23 mouse cellular contexts compared by ENCODE assay signal in the genomic region with DNA sequence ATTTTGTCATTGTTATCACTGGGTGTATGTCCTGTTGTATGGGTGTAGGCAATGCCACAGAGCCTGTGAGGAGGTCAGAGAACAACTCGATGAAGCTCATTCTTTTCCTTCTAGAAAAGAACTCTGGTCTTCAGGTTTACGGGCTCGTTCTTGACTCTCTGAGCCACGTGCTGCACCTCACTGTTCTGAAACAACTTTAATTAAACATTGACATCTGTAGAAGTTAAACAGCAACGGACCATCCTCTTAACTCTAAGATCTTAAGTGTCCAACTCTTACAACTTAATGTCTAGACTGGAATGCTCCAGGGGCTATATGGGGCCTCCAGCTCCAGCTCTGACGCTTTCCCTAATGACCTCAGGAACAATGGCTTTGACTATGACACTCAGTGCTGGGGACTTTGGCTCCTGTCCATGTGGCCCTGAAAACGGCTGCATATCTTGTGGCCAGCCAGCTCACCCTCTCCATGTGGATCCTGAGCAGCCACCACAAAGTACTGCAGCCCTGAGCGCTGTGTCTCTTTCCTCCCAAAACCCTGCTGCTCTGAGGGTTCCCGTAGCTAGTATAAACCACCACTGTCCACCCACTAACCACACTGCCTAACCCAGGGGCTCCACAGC.
A peak's percentile ranks its signal among the peaks of the same experiment; 100 is the strongest.
DNase-seq lines count a peak whose midpoint lies in the region; ATAC-seq and TF ChIP-seq lines count a peak whose summit lies in the region.
"Had no signal": no experiment of that assay in that cellular context is flagged by ENCODE, and none has a peak within 500 bp of the region (broad histone marks: within the 10 kb centered on the region; RNA-seq: fewer than 3 reads in every experiment).

No protein-coding gene starts in this region.

- no peaks in the 10 kb centered on the region for H3K4me1 ChIP-seq in hindbrain, embryonic 14.5 days (replicated peaks; ENCODE audit: control insufficient read depth, insufficient read depth, low read length)
- H3K4me1 ChIP-seq in hindbrain, embryonic 16.5 days (ENCODE audit: control insufficient read depth, insufficient read depth, low read depth, low read length): no peaks in the 10 kb centered on the region
- peaks cover 15% of the 10 kb centered on the region for H3K4me1 ChIP-seq in lung, embryonic 14.5 days (ENCODE audit: insufficient read depth)
- no peaks in the 10 kb centered on the region for H3K4me1 ChIP-seq in intestine, postnatal 0 days (replicated peaks; ENCODE audit: control insufficient read depth, insufficient read depth, low read length)
- peaks cover 34% of the 10 kb centered on the region for H3K4me1 ChIP-seq in kidney, embryonic 16.5 days (ENCODE audit: insufficient read depth, low read length)
- H3K4me1 ChIP-seq in forebrain, postnatal 0 days (ENCODE audit: insufficient read depth): 0 out of 2 replicates have a peak, but pooled peaks cover 3% of the 10 kb centered on the region

- TF ChIP-seq CTCF in lung, embryonic 14.5 days (IDR thresholded peaks at IDR 0.05; ENCODE audit: low read depth): no peak
- no peak for TF ChIP-seq CTCF in intestine, postnatal 0 days (IDR thresholded peaks at IDR 0.05; ENCODE audit: low read depth)
- TF ChIP-seq CTCF in forebrain, postnatal 0 days (IDR thresholded peaks at IDR 0.05; ENCODE audit: low read depth): no peak

- 0 out of 2 replicates have a peak, but pooled peaks have one; percentile 32 for ATAC-seq in hindbrain, embryonic 14.5 days (ENCODE audit: low FRiP score)
- no peak for ATAC-seq in hindbrain, embryonic 16.5 days
- ATAC-seq in lung, embryonic 14.5 days (ENCODE audit: insufficient read depth): peak; percentile 28; the same call in 1 of the 2 replicates
- peak; percentile 88 for ATAC-seq in intestine, postnatal 0 days
- peak; percentile 46 for ATAC-seq in kidney, embryonic 16.5 days (ENCODE audit: low FRiP score, low TSS enrichment)
- ATAC-seq in forebrain, postnatal 0 days: no peak

- no peak overlapping the region for H3K4me2 ChIP-seq in hindbrain, embryonic 14.5 days (replicated peaks)
- no peak overlapping the region for H3K4me2 ChIP-seq in hindbrain, embryonic 16.5 days (ENCODE audit: low read length)
- H3K4me2 ChIP-seq in lung, embryonic 14.5 days: no peak overlapping the region
- H3K4me2 ChIP-seq in intestine, postnatal 0 days (replicated peaks; ENCODE audit: low read depth): no peak overlapping the region
- H3K4me2 ChIP-seq in kidney, embryonic 16.5 days (replicated peaks; ENCODE audit: low read depth, low read length): no peak overlapping the region
- H3K4me2 ChIP-seq in forebrain, postnatal 0 days (ENCODE audit: low read depth): no peak overlapping the region
- H3K4me2 ChIP-seq: embryonic facial prominence, embryonic 12.5 days; limb, embryonic 15.5 days; midbrain, embryonic 12.5 days; neural tube, embryonic 15.5 days had no signal

- 83% methylated on average over 9 of the region's 9 CpGs for WGBS in hindbrain, embryonic 14.5 days
- WGBS in hindbrain, embryonic 16.5 days: 86% methylated on average over 9 of the region's 9 CpGs
- WGBS in lung, embryonic 14.5 days: 62% methylated on average over 9 of the region's 9 CpGs
- 37% methylated on average over 9 of the region's 9 CpGs for WGBS in intestine, postnatal 0 days
- 63% methylated on average over 9 of the region's 9 CpGs for WGBS in kidney, embryonic 16.5 days
- WGBS in forebrain, postnatal 0 days: 81% methylated on average over 9 of the region's 9 CpGs

- H3K27me3 ChIP-seq in hindbrain, embryonic 14.5 days (ENCODE audit: control insufficient read depth, insufficient read depth, low read length): no peaks in the 10 kb centered on the region
- no peaks in the 10 kb centered on the region for H3K27me3 ChIP-seq in hindbrain, embryonic 16.5 days (replicated peaks; ENCODE audit: control insufficient read depth, insufficient read depth, low read length)
- no peaks in the 10 kb centered on the region for H3K27me3 ChIP-seq in lung, embryonic 14.5 days (ENCODE audit: insufficient read depth, low read length)
- H3K27me3 ChIP-seq in intestine, postnatal 0 days (replicated peaks; ENCODE audit: control insufficient read depth, insufficient read depth, low read length): no peaks in the 10 kb centered on the region
- H3K27me3 ChIP-seq in kidney, embryonic 16.5 days (ENCODE audit: insufficient read depth, low read length): no peaks in the 10 kb centered on the region
- no peaks in the 10 kb centered on the region for H3K27me3 ChIP-seq in forebrain, postnatal 0 days (ENCODE audit: insufficient read depth, low read length)
- H3K27me3 ChIP-seq: embryonic facial prominence, embryonic 12.5 days; limb, embryonic 15.5 days; midbrain, embryonic 12.5 days; neural tube, embryonic 15.5 days had no signal

- H3K9ac ChIP-seq in hindbrain, embryonic 14.5 days: no peak overlapping the region
- H3K9ac ChIP-seq in hindbrain, embryonic 16.5 days (ENCODE audit: low read depth, low read length): no peak overlapping the region
- no peak overlapping the region for H3K9ac ChIP-seq in lung, embryonic 14.5 days
- no peak overlapping the region for H3K9ac ChIP-seq in intestine, postnatal 0 days (ENCODE audit: low read depth, low read length)
- no peak overlapping the region for H3K9ac ChIP-seq in kidney, embryonic 16.5 days (replicated peaks; ENCODE audit: low read length)
- H3K9ac ChIP-seq in forebrain, postnatal 0 days: no peak overlapping the region
- H3K9ac ChIP-seq: embryonic facial prominence, embryonic 12.5 days; limb, embryonic 15.5 days; liver, embryonic 14.5 days; midbrain, embryonic 12.5 days; neural tube, embryonic 15.5 days had no signal

- H3K36me3 ChIP-seq in hindbrain, embryonic 14.5 days (replicated peaks; ENCODE audit: control insufficient read depth, insufficient read depth): 0 out of 2 replicates have a peak, but pooled peaks cover 3% of the 10 kb centered on the region
- H3K36me3 ChIP-seq in hindbrain, embryonic 16.5 days (ENCODE audit: control insufficient read depth, insufficient read depth, low read length): no peaks in the 10 kb centered on the region
- H3K36me3 ChIP-seq in lung, embryonic 14.5 days (ENCODE audit: insufficient read depth): no peaks in the 10 kb centered on the region
- no peaks in the 10 kb centered on the region for H3K36me3 ChIP-seq in intestine, postnatal 0 days (ENCODE audit: control insufficient read depth, insufficient read depth)
- H3K36me3 ChIP-seq in kidney, embryonic 16.5 days (ENCODE audit: insufficient read depth, low read length): no peaks in the 10 kb centered on the region
- 0 out of 2 replicates have a peak, but pooled peaks cover 4% of the 10 kb centered on the region for H3K36me3 ChIP-seq in forebrain, postnatal 0 days (ENCODE audit: insufficient read depth)
- H3K36me3 ChIP-seq: embryonic facial prominence, embryonic 12.5 days; hindbrain, embryonic 10.5 days; limb, embryonic 15.5 days; midbrain, embryonic 12.5 days; neural tube, embryonic 15.5 days had no signal

- no peak overlapping the region for H3K4me3 ChIP-seq in hindbrain, embryonic 14.5 days (replicated peaks; ENCODE audit: low read length)
- H3K4me3 ChIP-seq in hindbrain, embryonic 16.5 days (ENCODE audit: low read length): no peak overlapping the region
- no peak overlapping the region for H3K4me3 ChIP-seq in lung, embryonic 14.5 days (ENCODE audit: low read depth, low read length)
- H3K4me3 ChIP-seq in intestine, postnatal 0 days (ENCODE audit: low read depth, low read length): no peak overlapping the region
- no peak overlapping the region for H3K4me3 ChIP-seq in kidney, embryonic 16.5 days (ENCODE audit: low read length)
- no peak overlapping the region for H3K4me3 ChIP-seq in forebrain, postnatal 0 days (ENCODE audit: low read depth, low read length)
- H3K4me3 ChIP-seq: embryonic facial prominence, embryonic 12.5 days; heart, adult 2 months; hindbrain, embryonic 10.5 days; left cerebral cortex, adult 2 months; limb, embryonic 15.5 days; midbrain, embryonic 12.5 days; neural tube, embryonic 15.5 days had no signal

- DNase-seq in hindbrain, embryonic 14.5 days (ENCODE audit: low spot score): no peak
- DNase-seq in lung, embryonic 14.5 days: peak; percentile 51
- DNase-seq in lung, postnatal 25 days (ENCODE audit: low spot score): no peak
- no peak for DNase-seq in forebrain, postnatal 0 days
- DNase-seq: cerebellum, adult 2 months; cerebellum, postnatal 25 days; gastrocnemius, postnatal 25 days; heart, adult 2 months; heart, postnatal 10 days; left cerebral cortex, postnatal 4 days; lung, postnatal 14 days; thymus, adult 18-20 months; thymus, postnatal 36 days had no signal

- H3K27ac ChIP-seq in hindbrain, embryonic 14.5 days: no peak overlapping the region
- no peak overlapping the region for H3K27ac ChIP-seq in hindbrain, embryonic 16.5 days (ENCODE audit: low read depth, low read length)
- no peak overlapping the region for H3K27ac ChIP-seq in lung, embryonic 14.5 days (ENCODE audit: low read depth)
- H3K27ac ChIP-seq in intestine, postnatal 0 days (ENCODE audit: low read depth, low read length): no peak overlapping the region
- H3K27ac ChIP-seq in kidney, embryonic 16.5 days (ENCODE audit: low read length): peak overlapping the region; percentile 13
- no peak overlapping the region for H3K27ac ChIP-seq in forebrain, postnatal 0 days (ENCODE audit: low read depth, low read length)
- H3K27ac ChIP-seq: embryonic facial prominence, embryonic 12.5 days; heart, adult 2 months; hindbrain, embryonic 10.5 days; left cerebral cortex, adult 2 months; limb, embryonic 15.5 days; liver, embryonic 14.5 days; midbrain, embryonic 12.5 days; neural tube, embryonic 15.5 days had no signal

- H3K9me3 ChIP-seq in hindbrain, embryonic 14.5 days (ENCODE audit: control insufficient read depth, low read length): no peaks in the 10 kb centered on the region
- H3K9me3 ChIP-seq in hindbrain, embryonic 16.5 days (ENCODE audit: control insufficient read depth, low read length): no peaks in the 10 kb centered on the region
- H3K9me3 ChIP-seq in lung, embryonic 14.5 days (ENCODE audit: low read depth, low read length): no peaks in the 10 kb centered on the region
- H3K9me3 ChIP-seq in intestine, postnatal 0 days (ENCODE audit: control insufficient read depth): no peaks in the 10 kb centered on the region
- no peaks in the 10 kb centered on the region for H3K9me3 ChIP-seq in kidney, embryonic 16.5 days (ENCODE audit: low read length)
- H3K9me3 ChIP-seq in forebrain, postnatal 0 days (ENCODE audit: low read length): no peaks in the 10 kb centered on the region
- H3K9me3 ChIP-seq: embryonic facial prominence, embryonic 12.5 days; hindbrain, embryonic 10.5 days; limb, embryonic 15.5 days; midbrain, embryonic 12.5 days; neural tube, embryonic 15.5 days had no signal

Comparison
In these comparisons a context has a peak if more than half of its experiments do, and no peak if none do; other contexts are left out.
1. ATAC-seq: peak in hindbrain, embryonic 14.5 days (single experiment), lung, embryonic 14.5 days (single experiment), intestine, postnatal 0 days (single experiment) and kidney, embryonic 16.5 days (single experiment); none in hindbrain, embryonic 16.5 days (single experiment) and forebrain, postnatal 0 days (single experiment).